Comparison of ENCODE assay signal across 8 mouse cellular contexts in the genomic region with DNA sequence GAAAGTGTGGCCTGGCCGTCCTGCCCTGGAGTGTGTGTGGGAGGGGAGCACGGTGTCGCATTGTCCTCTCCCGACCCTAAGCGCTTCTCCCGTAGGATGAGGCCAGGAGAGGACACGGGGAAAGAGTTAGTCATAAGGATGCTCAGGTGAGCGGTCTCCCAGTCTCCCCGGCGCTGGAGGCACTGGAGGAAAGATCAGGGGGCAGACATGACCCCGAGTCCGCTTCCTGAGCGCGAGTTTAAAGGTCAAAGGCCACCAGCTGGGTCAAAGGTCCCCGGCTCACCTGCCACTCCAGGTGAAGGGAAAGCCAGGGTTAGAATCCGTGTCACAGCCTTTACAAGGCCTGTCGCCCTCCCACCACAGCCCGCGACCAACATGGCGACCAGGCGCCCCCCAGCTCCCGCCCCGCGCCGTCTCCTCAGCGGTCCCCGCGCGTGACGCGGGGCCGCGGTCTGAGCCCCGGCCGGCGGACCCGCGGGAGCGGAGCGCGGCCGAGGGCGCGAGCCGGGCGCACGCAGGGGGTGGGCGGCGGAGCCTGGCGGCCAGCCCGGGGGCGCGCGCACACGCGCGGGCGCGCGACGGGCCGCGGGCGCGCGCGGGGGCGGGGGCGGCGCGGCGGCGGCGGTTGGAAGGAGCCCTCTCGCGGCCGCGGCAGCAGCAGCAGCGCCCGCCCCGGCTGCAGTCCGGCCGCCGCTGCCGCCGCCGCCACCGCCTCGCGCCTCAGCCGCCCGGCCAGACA. TPM values are rescaled to one million over a fixed set of nuclear protein-coding genes. Genes with fewer than 3 reads are reported as not detected.
DNase-seq lines count a peak whose midpoint lies in the region; ATAC-seq lines count a peak whose summit lies in the region.

TSS of gene Hectd2 (plus strand) at position 594 of the 739 bp plus-strand sequence.

- H3K9ac ChIP-seq in forebrain, embryonic 11.5 days (ENCODE audit: low read length): peak within 1 kb of the TSS; percentile 86
- peak within 1 kb of the TSS; percentile 97 for H3K9ac ChIP-seq in heart, embryonic 16.5 days (ENCODE audit: low read length)
- peak within 1 kb of the TSS; percentile 91 for H3K9ac ChIP-seq in neural tube, embryonic 14.5 days (replicated peaks; ENCODE audit: low read depth, low read length)

- under 1% methylated on average over 56 of the region's 92 CpGs for WGBS in forebrain, embryonic 11.5 days
- under 1% methylated on average over 67 of the region's 92 CpGs for WGBS in heart, embryonic 16.5 days
- under 1% methylated on average over 42 of the region's 92 CpGs for whole genome bisulfite sequencing in neural tube, embryonic 14.5 days

- ATAC-seq in forebrain, embryonic 11.5 days (replicated peaks; ENCODE audit: low FRiP score): peak; percentile 86
- ATAC-seq in heart, embryonic 16.5 days (replicated peaks; ENCODE audit: extremely low read depth, insufficient read depth, low FRiP score): peak; percentile 84
- peak; percentile 89 for ATAC-seq in neural tube, embryonic 14.5 days (ENCODE audit: low read depth)

- no peaks in the 10 kb centered on the region for H3K36me3 ChIP-seq in forebrain, embryonic 11.5 days (ENCODE audit: control insufficient read depth, insufficient read depth, low read length)
- no peaks in the 10 kb centered on the region for H3K36me3 ChIP-seq in heart, embryonic 16.5 days (ENCODE audit: control insufficient read depth, insufficient read depth)
- H3K36me3 ChIP-seq in neural tube, embryonic 14.5 days (ENCODE audit: control insufficient read depth, insufficient read depth, low read length): no peaks in the 10 kb centered on the region

- peaks cover 10% of the 10 kb centered on the region; the same call in 1 of the 2 replicates for H3K27me3 ChIP-seq in forebrain, embryonic 11.5 days (ENCODE audit: control insufficient read depth, insufficient read depth, low read length)
- no peaks in the 10 kb centered on the region for H3K27me3 ChIP-seq in heart, embryonic 16.5 days (ENCODE audit: control insufficient read depth, insufficient read depth, low read length)
- no peaks in the 10 kb centered on the region for H3K27me3 ChIP-seq in neural tube, embryonic 14.5 days (ENCODE audit: control insufficient read depth, insufficient read depth, low read length)

- peak within 1 kb of the TSS; percentile 78 for H3K4me3 ChIP-seq in forebrain, embryonic 11.5 days (ENCODE audit: low read depth, low read length)
- H3K4me3 ChIP-seq in heart, embryonic 16.5 days (ENCODE audit: low read length): peak within 1 kb of the TSS; percentile 92
- peak within 1 kb of the TSS; percentile 76 for H3K4me3 ChIP-seq in neural tube, embryonic 14.5 days (ENCODE audit: low read depth, low read length)

- H3K27ac ChIP-seq in forebrain, embryonic 11.5 days (ENCODE audit: low read depth, low read length): no peak within 1 kb of the TSS
- peak within 1 kb of the TSS; percentile 86 for H3K27ac ChIP-seq in heart, embryonic 16.5 days (ENCODE audit: low read length)
- peak within 1 kb of the TSS; percentile 90 for H3K27ac ChIP-seq in neural tube, embryonic 14.5 days (ENCODE audit: low read depth, low read length)

- peak; percentile 40 to 43 for DNase-seq in CD8-positive naive resting alpha-beta T cell, adult 2 months (ENCODE audit: low read depth in 2 of 2, low spot score in 2 of 2)
- peak; percentile 86 for DNase-seq in brain, adult 2 months (ENCODE audit: low read depth, low spot score)
- peak; percentile 81 for DNase-seq in forebrain, embryonic 11.5 days (ENCODE audit: low spot score)
- DNase-seq in kidney, postnatal 25 days: peak; percentile 58 to 77
- peak; percentile 58 for DNase-seq in lung, adult 18-20 months
- DNase-seq in thymus, adult 18-20 months: peak; percentile 40 to 45

- peak within 1 kb of the TSS; percentile 92 for H3K4me2 ChIP-seq in forebrain, embryonic 11.5 days (ENCODE audit: low read depth, low read length, severe bottlenecking)
- peak within 1 kb of the TSS; percentile 93 for H3K4me2 ChIP-seq in heart, embryonic 16.5 days (ENCODE audit: low read depth, low read length)
- peak within 1 kb of the TSS; percentile 87 for H3K4me2 ChIP-seq in neural tube, embryonic 14.5 days (ENCODE audit: low read depth, low read length)

- no peaks in the 10 kb centered on the region for H3K4me1 ChIP-seq in forebrain, embryonic 11.5 days (replicated peaks; ENCODE audit: control insufficient read depth, insufficient read depth, low read length)
- H3K4me1 ChIP-seq in heart, embryonic 16.5 days (ENCODE audit: control insufficient read depth, insufficient read depth, low read length): 0 out of 2 replicates have a peak, but pooled peaks cover 2% of the 10 kb centered on the region
- 0 out of 2 replicates have a peak, but pooled peaks cover 7% of the 10 kb centered on the region for H3K4me1 ChIP-seq in neural tube, embryonic 14.5 days (ENCODE audit: control insufficient read depth, insufficient read depth, low read length)

- no peaks in the 10 kb centered on the region for H3K9me3 ChIP-seq in forebrain, embryonic 11.5 days (ENCODE audit: control insufficient read depth, low read length)
- H3K9me3 ChIP-seq in heart, embryonic 16.5 days (replicated peaks; ENCODE audit: control insufficient read depth, low read length): no peaks in the 10 kb centered on the region
- H3K9me3 ChIP-seq in neural tube, embryonic 14.5 days (ENCODE audit: control insufficient read depth, low read length): no peaks in the 10 kb centered on the region

RNA-seq across cellular contexts. Expression of gene Hectd2, which starts in this region (rescaled TPM):
- 5.5 and 5.6 TPM in 2 replicates for polyA plus RNA-seq in forebrain, embryonic 11.5 days (2014; fragmentation: Nextera tagmentation; extraction: Ambion mirVana)
- polyA plus RNA-seq in heart, embryonic 16.5 days (2015; fragmentation: Nextera tagmentation; extraction: Ambion mirVana): 3.3 and 4.6 TPM in 2 replicates
- polyA plus RNA-seq in neural tube, embryonic 14.5 days (2014; fragmentation: Nextera tagmentation; extraction: Ambion mirVana): 13.8 and 16.8 TPM in 2 replicates
